In genomic region chr5:129506886-129507285, GRCm38 (mm10) we compare ENCODE assay signal across 20 mouse cellular contexts. TPM values are rescaled to one million over a fixed set of nuclear protein-coding genes. Genes with fewer than 3 reads are reported as not detected.
DNase-seq lines count a peak whose midpoint lies in the region; ATAC-seq and TF ChIP-seq lines count a peak whose summit lies in the region.
"Had no signal": no experiment of that assay in that cellular context is flagged by ENCODE, and none has a peak within 500 bp of the region (broad histone marks: within the 10 kb centered on the region; RNA-seq: fewer than 3 reads in every experiment).

No protein-coding gene starts in this region.

- no peak overlapping the region for H3K27ac ChIP-seq in embryonic facial prominence, embryonic 13.5 days
- no peak overlapping the region for H3K27ac ChIP-seq in embryonic facial prominence, embryonic 10.5 days (replicated peaks)
- no peak overlapping the region for H3K27ac ChIP-seq in MEL (ENCODE audit: control insufficient read depth, low read depth, low read length)

- no peak for TF ChIP-seq POLR2A in MEL (IDR thresholded peaks at IDR 0.05; ENCODE audit: control insufficient read depth in 1 of 2, insufficient read depth in 1 of 2, low read depth in 1 of 2, low read length in 2 of 2, poor library complexity in 1 of 2)

- peaks cover 15% of the 10 kb centered on the region for H3K4me1 ChIP-seq in embryonic facial prominence, embryonic 13.5 days
- H3K4me1 ChIP-seq in embryonic facial prominence, embryonic 10.5 days, result peaks cover 14% of the 10 kb centered on the region
- H3K4me1 ChIP-seq in MEL (ENCODE audit: control insufficient read depth in 1 of 2, insufficient read depth in 2 of 2, low read length in 2 of 2), result peaks cover 6 to 12% of the 10 kb centered on the region in 2 experiments; a peak in 3 of 4 replicates

- H3K9ac ChIP-seq in embryonic facial prominence, embryonic 13.5 days, result 0 out of 2 replicates have a peak overlapping the region, but pooled peaks have one; percentile 11
- no peak overlapping the region for H3K9ac ChIP-seq in MEL (ENCODE audit: control insufficient read depth, low read depth, low read length, poor library complexity, severe bottlenecking)

- no peak for TF ChIP-seq CTCF in MEL (IDR thresholded peaks at IDR 0.05 in 2 of 3, conservative IDR thresholded peaks at IDR 0.05 in 1 of 3; ENCODE audit: control insufficient read depth in 1 of 3, insufficient read depth in 1 of 3, low read depth in 2 of 3, low read length in 3 of 3, poor library complexity in 1 of 3, severe bottlenecking in 1 of 3)

- no peak for TF ChIP-seq RAD21 in MEL (IDR thresholded peaks at IDR 0.05; ENCODE audit: low read depth, low read length)

- no peak for ATAC-seq in embryonic facial prominence, embryonic 13.5 days (ENCODE audit: insufficient number of reproducible peaks, insufficient read depth, low FRiP score, low TSS enrichment, low read depth)
- ATAC-seq: activated CD4-positive, CD25-positive, alpha-beta regulatory T cell, adult 4 months; CD4-positive, CD25-positive, alpha-beta regulatory T cell, adult 4 months; Patski had no signal

- H3K4me3 ChIP-seq in embryonic facial prominence, embryonic 13.5 days, result no peak overlapping the region
- no peak overlapping the region for H3K4me3 ChIP-seq in embryonic facial prominence, embryonic 10.5 days
- H3K4me3 ChIP-seq in MEL (ENCODE audit: control insufficient read depth in 1 of 2, insufficient read depth in 1 of 2, low read depth in 2 of 2, low read length in 2 of 2), result no peak overlapping the region

- H3K4me2 ChIP-seq in embryonic facial prominence, embryonic 13.5 days, result no peak overlapping the region

- H3K27me3 ChIP-seq in embryonic facial prominence, embryonic 13.5 days, result no peaks in the 10 kb centered on the region
- no peaks in the 10 kb centered on the region for H3K27me3 ChIP-seq in embryonic facial prominence, embryonic 10.5 days (replicated peaks; ENCODE audit: low read depth, poor library complexity, severe bottlenecking)
- no peaks in the 10 kb centered on the region for H3K27me3 ChIP-seq in MEL (ENCODE audit: control insufficient read depth in 1 of 2, insufficient read depth in 2 of 2, low read length in 2 of 2)
- H3K27me3 ChIP-seq: CH12.LX, Patski had no signal

- WGBS in embryonic facial prominence, embryonic 13.5 days, result 93% methylated on average over 4 of the region's 4 CpGs
- 92% methylated on average over 4 of the region's 4 CpGs for WGBS in embryonic facial prominence, embryonic 10.5 days

- peaks cover 16% of the 10 kb centered on the region for H3K79me2 ChIP-seq in MEL (ENCODE audit: control insufficient read depth, insufficient read depth, low read length, poor library complexity)

- DNase-seq in embryonic facial prominence, embryonic 10.5 days (ENCODE audit: low spot score), result no peak
- DNase-seq in MEL (ENCODE audit: low read depth, low spot score), result peak; percentile 22
- no peak for DNase-seq in gastrocnemius, postnatal 14 days
- DNase-seq: adrenal gland, adult 2 months; adrenal gland, adult 8-10 months; adrenal gland, postnatal 10 days; adrenal gland, postnatal 14 days; adrenal gland, postnatal 25 days; adrenal gland, postnatal 36 days; B cell, adult 2 months; cerebellum, adult 11 months; cerebellum, adult 11-12 months; cerebellum, adult 18-20 months; cerebellum, adult 2 months had no signal

- intact Hi-C loops in gastrocnemius, postnatal 14 days (cut with DNase I; ENCODE audit: low total_unique reads), result no loop called here

- H3K9me3 ChIP-seq in embryonic facial prominence, embryonic 13.5 days, result no peaks in the 10 kb centered on the region
- no peaks in the 10 kb centered on the region for H3K9me3 ChIP-seq in embryonic facial prominence, embryonic 10.5 days
- no peaks in the 10 kb centered on the region for H3K9me3 ChIP-seq in MEL (replicated peaks; ENCODE audit: insufficient read depth, low read length)
- H3K9me3 ChIP-seq: G1E had no signal

- no peak; a peak in 1 of 4 replicates for TF ChIP-seq EP300 in MEL (IDR thresholded peaks at IDR 0.05; ENCODE audit: low read depth in 1 of 2, low read length in 2 of 2)

- H3K36me3 ChIP-seq in embryonic facial prominence, embryonic 13.5 days, result peaks cover 76% of the 10 kb centered on the region
- H3K36me3 ChIP-seq in embryonic facial prominence, embryonic 10.5 days (replicated peaks), result peaks cover 87% of the 10 kb centered on the region
- H3K36me3 ChIP-seq in MEL (ENCODE audit: control insufficient read depth in 1 of 2, insufficient read depth in 2 of 2, low read length in 2 of 2), result peaks cover 13 to 34% of the 10 kb centered on the region in 2 experiments

TF ChIP-seq in MEL, 35 proteins besides CTCF, POLR2A, EP300 and RAD21:
- TF ChIP-seq NELFE (IDR thresholded peaks at IDR 0.05; ENCODE audit: low read depth, low read length) (no peak), NRF1 (IDR thresholded peaks at IDR 0.05; ENCODE audit: insufficient read depth, low read depth, low read length, poor library complexity, severe bottlenecking) (no peak), ETS1 (IDR thresholded peaks at IDR 0.05; ENCODE audit: low read depth, low read length) (no peak), GATA1 (IDR thresholded peaks at IDR 0.05; ENCODE audit: low read depth, low read length) (no peak), MAX (IDR thresholded peaks at IDR 0.05; ENCODE audit: low read length) (no peak), E2F4 (IDR thresholded peaks at IDR 0.05; ENCODE audit: borderline replicate concordance, low read depth, low read length) (no peak), ZNF384 (IDR thresholded peaks at IDR 0.05; ENCODE audit: low read depth, low read length) (peak; percentile 90)
TF ChIP-seq in MEL: peak in this region for 1.

RNA-seq across cellular contexts. Expression of gene Sfswap, which starts 5.9 kb away (rescaled TPM):
- polyA plus RNA-seq in embryonic facial prominence, embryonic 13.5 days (2015; fragmentation: Nextera tagmentation; extraction: Ambion mirVana), result 63.9 and 66.3 TPM in 2 replicates
- 43.0 and 43.7 TPM in 2 replicates for polyA plus RNA-seq in embryonic facial prominence, embryonic 10.5 days (2016; fragmentation: Nextera tagmentation; extraction: Ambion mirVana)
- 37.4 and 38.5 TPM in 2 replicates for total RNA-seq in MEL (2012; rRNA removed)
- 10 to 100 TPM in 1 of 2 experiments, not detected in 1; 74.7 TPM for polyA plus RNA-seq in MEL (2012; ENCODE audit: insufficient read depth in 1 of 2, insufficient read length in 2 of 2, low read depth in 1 of 2, low replicate concordance in 2 of 2, missing spikeins in 1 of 2)
- 10 to 100 TPM; 24.2 to 33.3 TPM for total RNA-seq in gastrocnemius, postnatal 14 days (2021)
